Mouse (Mus musculus) midbrain, embryonic 13.5 days (tissue): Measurements from ENCODE around the gene Plxnb2. TPM values are rescaled to one million over a fixed set of nuclear protein-coding genes. Genes with fewer than 3 reads are reported as not detected.

Experiments
- ATAC-seq: fragments of 200-750 bp; cut with Nextera tagmentation; 2 replicates; pipeline ENCODE4 v1.8.0; 2017; ENCODE audit warnings: mild to moderate bottlenecking, moderate TSS enrichment, moderate library complexity
- H3K27ac ChIP-seq: fragments of 300-500 bp; sonication (generic); 2 replicates; pipeline ENCODE4 v1.5.1; 2015; ENCODE audit warnings: inconsistent platforms, mild to moderate bottlenecking, moderate library complexity
- H3K27me3 ChIP-seq: fragments of 300-500 bp; sonication (generic); 2 replicates; pipeline ENCODE4 v1.6.1; 2015; ENCODE audit warnings: mild to moderate bottlenecking, inconsistent platforms
- H3K36me3 ChIP-seq: fragments of 300-500 bp; sonication (generic); 2 replicates; pipeline ENCODE4 v1.6.1; 2015; ENCODE audit warnings: mild to moderate bottlenecking, inconsistent platforms
- H3K4me1 ChIP-seq: fragments of 300-500 bp; sonication (generic); replicated peaks from 2 replicates; pipeline ENCODE4 v1.6.1; 2015; ENCODE audit warnings: inconsistent platforms
- H3K4me2 ChIP-seq: fragments of 300-500 bp; sonication (generic); replicated peaks from 2 replicates; pipeline ENCODE4 v1.6.1; 2015; ENCODE audit warnings: moderate library complexity, mild to moderate bottlenecking, inconsistent platforms
- H3K4me3 ChIP-seq: fragments of 300-500 bp; sonication (generic); replicated peaks from 2 replicates; pipeline ENCODE4 v1.5.1; 2015; ENCODE audit warnings: mild to moderate bottlenecking, inconsistent platforms
- H3K9ac ChIP-seq: fragments of 300-500 bp; sonication (generic); replicated peaks from 2 replicates; pipeline ENCODE4 v1.6.1; 2015; ENCODE audit warnings: mild to moderate bottlenecking, inconsistent platforms
- H3K9me3 ChIP-seq: fragments of 300-500 bp; sonication (generic); 2 replicates; pipeline ENCODE4 v1.6.1; 2016; ENCODE audit warnings: mild to moderate bottlenecking, inconsistent platforms
- WGBS: fragments of 180-500 bp; shearing (Covaris S2); methylation state at CpG from one replicate; pipeline ENCODE4 v1.1.7; 2015; 5-methylcytosine and 5-hydroxymethylcytosine counted together
- microRNA-seq: library from miRNA; unstranded; fragments of <30 nt; microRNA quantifications from one replicate; pipeline ENCODE4, GENCODE M21; 2016
- polyA plus RNA-seq: library from polyadenylated mRNA; unstranded; fragments of >200 nt; fragmentation: Nextera tagmentation; extraction: Ambion mirVana; gene quantifications from 2 replicates; pipeline ENCODE4 v1.2.1, GENCODE M21; 2015

The Plxnb2 gene
- polyA plus RNA-seq, 1 experiment from 2014 or later, result 115 TPM

- Histone ChIP-seq H3K9me3 (no peaks in the 10 kb centered on the region), H3K36me3 (peaks cover 93% of the 10 kb centered on the region), H3K27me3 (no peaks in the 10 kb centered on the region), H3K4me3 (no peak overlapping the region), H3K4me1 (no peaks in the 10 kb centered on the region), H3K9ac (no peak overlapping the region), H3K27ac (no peak overlapping the region), H3K4me2 (no peak overlapping the region)
- WGBS, result 90% methylated on average over 9 of the region's 9 CpGs
- no peak for ATAC-seq
These were observed 70.4 kb downstream of the Plxnb2 start for GRCm38 (mm10) chr15:89110147-89110546.

GRCm38 (mm10) chr15:89106976-89107375, 73.6 kb downstream of the Plxnb2 start:
- H3K36me3 ChIP-seq, result peaks cover 100% of the 10 kb centered on the region
- H3K27ac ChIP-seq, result no peak overlapping the region
- no peak overlapping the region for H3K4me2 ChIP-seq
- no peaks in the 10 kb centered on the region for H3K9me3 ChIP-seq
- no peak for ATAC-seq
- H3K9ac ChIP-seq, result no peak overlapping the region
- H3K4me3 ChIP-seq, result no peak overlapping the region
- H3K4me1 ChIP-seq, result no peaks in the 10 kb centered on the region
- no peaks in the 10 kb centered on the region for H3K27me3 ChIP-seq
- 100% methylated on average over 1 of the region's 1 CpGs for WGBS

- Histone ChIP-seq H3K27me3 (no peaks in the 10 kb centered on the region), H3K4me3 (no peak overlapping the region), H3K4me1 (no peaks in the 10 kb centered on the region), H3K36me3 (peaks cover 100% of the 10 kb centered on the region), H3K4me2 (no peak overlapping the region), H3K9ac (no peak overlapping the region), H3K9me3 (no peaks in the 10 kb centered on the region), H3K27ac (no peak overlapping the region)
- no peak for ATAC-seq
- 90% methylated on average over 13 of the region's 13 CpGs for WGBS
These were observed 74.5 kb downstream of the Plxnb2 start for GRCm38 (mm10) chr15:89106073-89106472.

Small RNA genes lying within 50 kb of the gene (microRNA-seq; reads per million reads assigned to microRNA genes)
- gene Mir6958 (3.9 reads per million, percentile 16 among the genes with 10 or more reads in this experiment), gene Mir7118 (not detected)

Other genes starting within 250 kb of the Plxnb2 start
- gene Ttll8, start 226.4 kb downstream of the Plxnb2 start, polyA plus RNA-seq, result not detected in 2 replicates
- 5.7 and 8.1 TPM in 2 replicates for gene Mlc1, start 201.8 kb downstream of the Plxnb2 start, polyA plus RNA-seq
- gene Mov10l1, start 197.9 kb downstream of the Plxnb2 start, polyA plus RNA-seq, result not detected in 2 replicates
- gene Panx2, start 121.1 kb downstream of the Plxnb2 start, polyA plus RNA-seq, result 4.1 and 4.5 TPM in 2 replicates
- 36.8 and 40.7 TPM in 2 replicates for gene Trabd, start 105.7 kb downstream of the Plxnb2 start, polyA plus RNA-seq
- gene Selenoo, start 91.7 kb downstream of the Plxnb2 start, polyA plus RNA-seq, result 20.2 and 23.9 TPM in 2 replicates
- gene Tubgcp6, start 57.7 kb downstream of the Plxnb2 start, polyA plus RNA-seq, result 17.4 and 19.9 TPM in 2 replicates
- 25.0 and 26.0 TPM in 2 replicates for gene Hdac10, start 52.1 kb downstream of the Plxnb2 start, polyA plus RNA-seq
- 8.2 TPM in 2 replicates for gene Mapk12, start 40.1 kb downstream of the Plxnb2 start, polyA plus RNA-seq
- gene Mapk11, start 31.2 kb downstream of the Plxnb2 start, polyA plus RNA-seq, result 39.8 and 44.2 TPM in 2 replicates
- gene Dennd6b, start 15.7 kb upstream of the Plxnb2 start, polyA plus RNA-seq, result 84.0 and 85.3 TPM in 2 replicates
- gene Ppp6r2, start 30.8 kb upstream of the Plxnb2 start, polyA plus RNA-seq, result 75.7 and 86.6 TPM in 2 replicates
- 80.6 and 88.7 TPM in 2 replicates for gene Sbf1, start 134.5 kb upstream of the Plxnb2 start, polyA plus RNA-seq
- gene Adm2, start 141.9 kb upstream of the Plxnb2 start, polyA plus RNA-seq, result not detected in 2 replicates
- not detected in 2 replicates for gene Miox, start 153.6 kb upstream of the Plxnb2 start, polyA plus RNA-seq
- 32.1 and 36.4 TPM in 2 replicates for gene Lmf2, start 174.9 kb upstream of the Plxnb2 start, polyA plus RNA-seq
- gene Ncaph2, start 174.9 kb upstream of the Plxnb2 start, polyA plus RNA-seq, result 121 and 130 TPM in 2 replicates
- 7.3 and 9.4 TPM in 2 replicates for gene Sco2, start 193.1 kb upstream of the Plxnb2 start, polyA plus RNA-seq
- 2.3 and 2.4 TPM in 2 replicates for gene Tymp, start 196.3 kb upstream of the Plxnb2 start, polyA plus RNA-seq
- gene Odf3b, start 198.5 kb upstream of the Plxnb2 start, polyA plus RNA-seq, result 1.3 TPM in 2 replicates
- not detected in 2 replicates for gene Klhdc7b, start 204.1 kb upstream of the Plxnb2 start, polyA plus RNA-seq
- gene Syce3, start 229.7 kb upstream of the Plxnb2 start, polyA plus RNA-seq, result not detected in 2 replicates
- gene Cpt1b, start 245.1 kb upstream of the Plxnb2 start, polyA plus RNA-seq, result 0.94 and 1.3 TPM in 2 replicates
- 6.6 and 6.9 TPM in 2 replicates for gene C730034F03Rik, start 248.8 kb upstream of the Plxnb2 start, polyA plus RNA-seq
- not detected in 2 replicates for gene Gm44502, start 248.9 kb upstream of the Plxnb2 start, polyA plus RNA-seq
- gene Chkb, start 249.1 kb upstream of the Plxnb2 start, polyA plus RNA-seq, result 79.7 and 81.4 TPM in 2 replicates